Comparison of ENCODE assay signal across 27 mouse cellular contexts in the genomic region with DNA sequence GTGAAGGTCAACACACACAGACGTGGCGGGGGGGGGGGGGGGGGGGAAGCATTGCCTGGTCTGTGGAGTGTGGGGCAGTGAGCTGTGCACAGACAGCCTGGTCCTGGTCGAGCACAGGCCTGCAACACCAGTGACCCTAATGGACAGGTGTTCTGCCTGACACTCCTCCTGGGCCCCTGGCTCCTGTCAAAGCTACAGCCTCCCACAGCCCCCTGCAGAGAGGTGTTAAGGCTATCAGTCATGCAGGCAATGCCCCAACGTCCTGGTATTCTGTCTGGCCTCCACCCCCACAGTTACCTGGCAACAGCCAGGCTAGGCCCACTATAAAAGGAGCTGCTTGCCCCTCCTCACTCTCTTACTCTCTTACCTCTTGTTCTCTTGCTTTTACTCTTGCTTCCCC. TPM values are rescaled to one million over a fixed set of nuclear protein-coding genes. Genes with fewer than 3 reads are reported as not detected.
DNase-seq lines count a peak whose midpoint lies in the region; ATAC-seq and TF ChIP-seq lines count a peak whose summit lies in the region.
"Had no signal": no experiment of that assay in that cellular context is flagged by ENCODE, and none has a peak within 500 bp of the region (broad histone marks: within the 10 kb centered on the region; RNA-seq: fewer than 3 reads in every experiment).

No protein-coding gene starts in this region.

- H3K9me3 ChIP-seq in kidney, embryonic 15.5 days (replicated peaks), result no peaks in the 10 kb centered on the region
- H3K9me3 ChIP-seq in limb, embryonic 12.5 days, result no peaks in the 10 kb centered on the region
- no peaks in the 10 kb centered on the region for H3K9me3 ChIP-seq in limb, embryonic 10.5 days (replicated peaks)
- H3K9me3 ChIP-seq: embryonic facial prominence, embryonic 10.5 days; embryonic facial prominence, embryonic 13.5 days; forebrain, embryonic 15.5 days; hindbrain, embryonic 13.5 days had no signal

- no peak overlapping the region for H3K4me3 ChIP-seq in kidney, embryonic 15.5 days (replicated peaks)
- no peak overlapping the region for H3K4me3 ChIP-seq in limb, embryonic 12.5 days (replicated peaks)
- H3K4me3 ChIP-seq in limb, embryonic 10.5 days, result no peak overlapping the region
- no peak overlapping the region for H3K4me3 ChIP-seq in layer of hippocampus, adult 2 months
- H3K4me3 ChIP-seq: embryonic facial prominence, embryonic 10.5 days; embryonic facial prominence, embryonic 13.5 days; erythroblast, embryonic 14.5 days; forebrain, embryonic 12.5 days; forebrain, embryonic 15.5 days; hindbrain, embryonic 10.5 days; hindbrain, embryonic 13.5 days had no signal

- peak; percentile 70 for DNase-seq in heart, adult 11 months
- DNase-seq in heart, postnatal 36 days, result no peak
- DNase-seq in kidney, postnatal 4 days, result no peak
- no peak for DNase-seq in limb, embryonic 10.5 days (ENCODE audit: low spot score)
- peak; percentile 51 for DNase-seq in ZHBTc4 (ENCODE audit: low read depth, low spot score)
- no peak for DNase-seq in layer of hippocampus, adult 2 months (ENCODE audit: low spot score in 2 of 2)
- DNase-seq: adrenal gland, adult 8-10 months; adrenal gland, postnatal 25 days; cerebellum, adult 11-12 months; cerebellum, adult 8-10 months; cerebellum, postnatal 10 days; cerebellum, postnatal 36 days; embryo, embryonic 11 days; gastrocnemius, postnatal 36 days had no signal

- H3K36me3 ChIP-seq in kidney, embryonic 15.5 days, result no peaks in the 10 kb centered on the region
- no peaks in the 10 kb centered on the region for H3K36me3 ChIP-seq in limb, embryonic 12.5 days
- no peaks in the 10 kb centered on the region for H3K36me3 ChIP-seq in limb, embryonic 10.5 days
- H3K36me3 ChIP-seq: embryonic facial prominence, embryonic 10.5 days; embryonic facial prominence, embryonic 13.5 days; forebrain, embryonic 12.5 days; forebrain, embryonic 15.5 days; G1E; hindbrain, embryonic 10.5 days; hindbrain, embryonic 13.5 days had no signal

- no peak overlapping the region for H3K4me2 ChIP-seq in kidney, embryonic 15.5 days
- no peak overlapping the region for H3K4me2 ChIP-seq in limb, embryonic 12.5 days
- H3K4me2 ChIP-seq: embryonic facial prominence, embryonic 13.5 days; forebrain, embryonic 12.5 days; forebrain, embryonic 15.5 days; heart, embryonic 11.5 days; hindbrain, embryonic 13.5 days had no signal

- H3K27me3 ChIP-seq in kidney, embryonic 15.5 days, result no peaks in the 10 kb centered on the region
- H3K27me3 ChIP-seq in limb, embryonic 12.5 days, result no peaks in the 10 kb centered on the region
- H3K27me3 ChIP-seq in limb, embryonic 10.5 days (ENCODE audit: low read depth, poor library complexity, severe bottlenecking), result no peaks in the 10 kb centered on the region
- H3K27me3 ChIP-seq: embryonic facial prominence, embryonic 13.5 days; forebrain, embryonic 12.5 days; forebrain, embryonic 15.5 days; hindbrain, embryonic 13.5 days; Patski had no signal

- H3K9ac ChIP-seq in kidney, embryonic 15.5 days, result no peak overlapping the region
- H3K9ac ChIP-seq in limb, embryonic 12.5 days (replicated peaks), result no peak overlapping the region
- H3K9ac ChIP-seq: embryonic facial prominence, embryonic 13.5 days; forebrain, embryonic 12.5 days; forebrain, embryonic 15.5 days; hindbrain, embryonic 13.5 days had no signal

- peak; percentile 70 for ATAC-seq in kidney, embryonic 15.5 days (replicated peaks; ENCODE audit: low FRiP score)
- 0 out of 2 replicates have a peak, but pooled peaks have one; percentile 22 for ATAC-seq in limb, embryonic 12.5 days (ENCODE audit: insufficient number of reproducible peaks, insufficient read depth, low FRiP score, low TSS enrichment, low read depth)
- ATAC-seq: activated CD4-positive, CD25-positive, alpha-beta regulatory T cell, adult 4 months; forebrain, embryonic 15.5 days; Patski had no signal

- no peak overlapping the region for H3K27ac ChIP-seq in kidney, embryonic 15.5 days
- no peak overlapping the region for H3K27ac ChIP-seq in limb, embryonic 12.5 days
- H3K27ac ChIP-seq in limb, embryonic 10.5 days, result no peak overlapping the region
- no peak overlapping the region for H3K27ac ChIP-seq in layer of hippocampus, adult 2 months
- H3K27ac ChIP-seq: embryonic facial prominence, embryonic 10.5 days; embryonic facial prominence, embryonic 13.5 days; forebrain, embryonic 12.5 days; forebrain, embryonic 15.5 days; hindbrain, embryonic 10.5 days; hindbrain, embryonic 13.5 days had no signal

- no peaks in the 10 kb centered on the region for H3K4me1 ChIP-seq in kidney, embryonic 15.5 days
- no peaks in the 10 kb centered on the region for H3K4me1 ChIP-seq in limb, embryonic 12.5 days (replicated peaks)
- H3K4me1 ChIP-seq in limb, embryonic 10.5 days, result no peaks in the 10 kb centered on the region
- H3K4me1 ChIP-seq: embryonic facial prominence, embryonic 10.5 days; embryonic facial prominence, embryonic 13.5 days; forebrain, embryonic 12.5 days; forebrain, embryonic 15.5 days; hindbrain, embryonic 10.5 days; hindbrain, embryonic 13.5 days had no signal

- no peak for TF ChIP-seq CTCF in layer of hippocampus, adult 2 months (conservative IDR thresholded peaks at IDR 0.05)

- intact Hi-C loops in heart, postnatal 36 days (cut with DNase I), result no loop called here

- 35% methylated on average over 3 of the region's 4 CpGs for WGBS in kidney, embryonic 15.5 days
- 38% methylated on average over 3 of the region's 4 CpGs for WGBS in limb, embryonic 12.5 days
- 49% methylated on average over 3 of the region's 4 CpGs for WGBS in limb, embryonic 10.5 days

RNA-seq across cellular contexts. Expression of gene Prim2, which starts 10.8 kb away (rescaled TPM):
- 1 to 10 TPM; 2.4 TPM for total RNA-seq in heart, postnatal 36 days (2021)
- 37.1 and 39.1 TPM in 2 replicates for polyA plus RNA-seq in kidney, embryonic 15.5 days (2015; fragmentation: Nextera tagmentation; extraction: Ambion mirVana)
- 45.9 and 47.4 TPM in 2 replicates for polyA plus RNA-seq in limb, embryonic 12.5 days (2016; fragmentation: Nextera tagmentation; extraction: Ambion mirVana)
- polyA plus RNA-seq in limb, embryonic 10.5 days (2016; fragmentation: Nextera tagmentation; extraction: Ambion mirVana), result 54.5 and 55.2 TPM in 2 replicates
- 1 to 10 TPM; 5.5 to 5.8 TPM for total RNA-seq in layer of hippocampus, adult 2 months (2021)

RNA-seq across cellular contexts. Expression of gene Rab23, which starts 39.3 kb away (rescaled TPM):
- total RNA-seq in heart, postnatal 36 days (2021), result 1 to 10 TPM; 6.2 to 6.3 TPM
- 28.0 and 30.2 TPM in 2 replicates for polyA plus RNA-seq in kidney, embryonic 15.5 days (2015; fragmentation: Nextera tagmentation; extraction: Ambion mirVana)
- 36.5 and 37.0 TPM in 2 replicates for polyA plus RNA-seq in limb, embryonic 12.5 days (2016; fragmentation: Nextera tagmentation; extraction: Ambion mirVana)
- 31.8 and 39.1 TPM in 2 replicates for polyA plus RNA-seq in limb, embryonic 10.5 days (2016; fragmentation: Nextera tagmentation; extraction: Ambion mirVana)
- total RNA-seq in layer of hippocampus, adult 2 months (2021), result 10 to 100 TPM; 22.6 to 28.4 TPM
- polyA plus RNA-seq: G1E had no signal

Comparison
In these comparisons a context has a peak if more than half of its experiments do, and no peak if none do; other contexts are left out.
1. DNase-seq: peak in heart, adult 11 months (single experiment) and ZHBTc4 (single experiment); none in heart, postnatal 36 days (0 of 2), kidney, postnatal 4 days (0 of 2), limb, embryonic 10.5 days (single experiment) and layer of hippocampus, adult 2 months (0 of 2).